Mouse (Mus musculus) T-helper 1 cell (primary cell): Measurements from ENCODE around the gene Pim3.

ENCODE experiments used
- in situ Hi-C: fragments of 300-600 bp; cut with MboI, MseI; formaldehyde crosslinking; loops from one replicate; pipeline ENCODE4 v1.15.1; 2025; ENCODE audit warnings: high pct_unique_total_duplicates

The Pim3 gene

DNA sequence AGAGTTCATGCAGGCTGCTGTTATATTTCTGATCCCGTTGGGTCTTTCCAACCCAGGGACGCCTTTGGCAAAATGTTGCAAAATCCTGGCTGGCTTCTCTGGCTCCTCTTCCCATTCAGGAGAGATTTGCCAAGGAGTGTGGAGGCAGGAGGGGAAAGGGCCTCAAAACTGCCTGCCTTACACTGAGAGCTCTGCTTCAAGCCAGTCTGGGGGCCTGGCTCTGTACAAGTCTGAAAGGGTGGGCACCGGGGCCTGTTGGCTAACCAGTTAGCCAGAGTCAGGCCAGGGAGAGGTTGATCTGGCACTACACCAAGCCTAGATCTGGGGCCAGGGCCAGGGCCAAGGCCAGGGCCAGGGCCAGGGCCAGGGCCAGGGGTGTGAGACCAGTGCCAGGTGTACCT lies 3.8 kb upstream of the Pim3 start:
- in situ Hi-C loops, result no loop called here

DNA sequence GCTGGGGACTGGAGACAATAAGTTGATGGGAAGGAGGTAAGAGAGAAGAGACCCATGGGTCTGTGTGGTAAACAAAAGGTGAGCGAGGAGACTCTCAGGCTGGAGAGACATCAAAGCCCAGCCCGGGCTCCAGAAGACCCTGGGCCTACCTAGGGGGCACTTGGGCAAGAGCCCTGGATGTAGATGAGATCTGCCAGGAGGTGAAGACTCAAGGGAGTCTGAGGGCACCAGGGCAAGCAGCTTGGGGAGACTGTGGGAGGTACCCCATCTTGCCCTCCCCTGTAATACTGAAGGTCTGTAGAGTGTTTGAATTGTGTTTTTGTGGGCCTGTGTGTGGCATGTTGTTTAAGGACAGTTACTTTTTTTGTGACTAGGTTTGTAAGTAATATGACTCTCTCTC lies 3.3 kb upstream of the Pim3 start:
- in situ Hi-C loops, result no loop called here

- in situ Hi-C loops, result no loop called here
These were observed 2.6 kb upstream of the Pim3 start for GRCm38 (mm10) chr15:88859206-88859970.

DNA sequence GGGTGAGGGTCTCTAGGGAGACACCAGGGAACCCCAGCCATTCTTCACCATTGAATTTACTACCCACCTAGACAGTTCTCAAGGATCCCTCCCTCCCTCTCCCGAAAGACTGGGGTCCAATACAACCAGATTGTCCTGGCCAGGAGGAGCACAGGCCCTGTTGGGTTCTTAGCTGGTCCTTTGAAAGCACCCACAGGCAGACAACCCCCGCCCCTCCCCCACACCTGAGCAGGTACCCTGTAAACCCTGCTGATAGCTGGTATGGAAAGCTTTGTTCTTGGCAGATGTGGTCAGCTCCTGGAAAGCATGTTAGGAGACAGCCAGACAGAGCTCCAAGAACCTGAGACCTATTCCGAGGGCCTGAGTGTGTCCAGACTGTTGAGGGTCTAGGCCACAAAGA lies 1.2 kb upstream of the Pim3 start:
- in situ Hi-C loops, result no loop called here

- in situ Hi-C loops, result no loop called here
These were observed 1.1 kb downstream of the Pim3 start for GRCm38 (mm10) chr15:88862881-88863694.

GRCm38 (mm10) chr15:88863695-88864231 lies 1.8 kb downstream of the Pim3 start:
- in situ Hi-C loops, result no loop called here

DNA sequence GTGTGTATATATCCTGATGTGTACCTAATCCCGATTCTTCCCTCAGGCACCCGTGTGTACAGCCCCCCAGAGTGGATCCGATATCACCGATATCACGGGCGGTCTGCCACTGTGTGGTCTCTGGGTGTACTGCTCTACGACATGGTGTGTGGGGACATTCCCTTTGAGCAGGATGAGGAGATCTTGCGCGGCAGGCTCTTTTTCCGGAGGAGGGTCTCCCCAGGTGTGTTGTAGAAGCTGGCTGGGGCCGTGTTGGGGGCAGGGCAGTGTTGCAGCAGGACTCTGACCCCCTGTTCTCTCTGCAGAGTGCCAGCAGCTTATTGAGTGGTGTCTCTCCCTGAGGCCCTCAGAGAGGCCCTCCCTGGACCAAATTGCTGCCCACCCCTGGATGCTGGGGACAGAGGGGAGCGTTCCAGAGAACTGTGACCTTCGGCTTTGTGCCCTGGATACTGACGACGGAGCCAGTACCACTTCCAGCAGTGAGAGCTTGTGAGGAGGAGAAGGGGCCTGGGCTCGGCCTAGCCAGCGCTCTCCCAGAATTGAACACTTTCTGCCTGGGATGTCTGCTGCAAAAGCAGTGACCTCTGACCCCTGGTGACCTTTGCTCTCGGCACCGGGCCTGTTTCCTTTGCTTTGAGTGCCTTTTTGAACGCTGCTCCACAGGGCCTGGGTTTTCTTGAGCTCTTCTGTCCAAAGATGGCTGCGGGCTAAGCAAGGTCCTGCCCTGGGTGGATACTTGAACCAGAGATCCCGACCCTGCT lies 2.5 kb downstream of the Pim3 start:
- in situ Hi-C loops, result loop anchor here (5.0 kb wide), 1 partner anchor 37 kb away; no protein-coding TSS in a partner anchor

DNA sequence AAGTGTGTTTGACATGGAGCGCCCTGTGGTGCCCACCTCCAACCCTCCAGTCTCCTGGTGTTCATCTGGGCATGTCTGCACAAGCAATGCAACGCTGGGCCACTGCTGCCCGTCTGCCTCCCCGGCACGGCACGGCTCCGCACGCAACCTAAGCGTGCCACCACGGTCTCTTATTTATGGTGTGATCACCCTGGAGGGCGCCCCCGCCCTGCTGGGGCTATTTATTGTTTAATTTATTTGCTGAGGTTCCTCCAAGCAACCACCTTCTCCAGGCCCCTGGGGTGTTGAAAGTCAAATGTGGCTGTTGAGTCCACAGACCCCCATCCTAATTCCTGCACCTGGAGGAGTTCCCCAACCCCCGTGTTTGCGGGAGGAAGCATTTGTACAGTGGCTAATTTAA lies 3.1 kb downstream of the Pim3 start:
- in situ Hi-C loops, result loop anchor here (5.0 kb wide), 1 partner anchor 38 kb away; no protein-coding TSS in a partner anchor

DNA sequence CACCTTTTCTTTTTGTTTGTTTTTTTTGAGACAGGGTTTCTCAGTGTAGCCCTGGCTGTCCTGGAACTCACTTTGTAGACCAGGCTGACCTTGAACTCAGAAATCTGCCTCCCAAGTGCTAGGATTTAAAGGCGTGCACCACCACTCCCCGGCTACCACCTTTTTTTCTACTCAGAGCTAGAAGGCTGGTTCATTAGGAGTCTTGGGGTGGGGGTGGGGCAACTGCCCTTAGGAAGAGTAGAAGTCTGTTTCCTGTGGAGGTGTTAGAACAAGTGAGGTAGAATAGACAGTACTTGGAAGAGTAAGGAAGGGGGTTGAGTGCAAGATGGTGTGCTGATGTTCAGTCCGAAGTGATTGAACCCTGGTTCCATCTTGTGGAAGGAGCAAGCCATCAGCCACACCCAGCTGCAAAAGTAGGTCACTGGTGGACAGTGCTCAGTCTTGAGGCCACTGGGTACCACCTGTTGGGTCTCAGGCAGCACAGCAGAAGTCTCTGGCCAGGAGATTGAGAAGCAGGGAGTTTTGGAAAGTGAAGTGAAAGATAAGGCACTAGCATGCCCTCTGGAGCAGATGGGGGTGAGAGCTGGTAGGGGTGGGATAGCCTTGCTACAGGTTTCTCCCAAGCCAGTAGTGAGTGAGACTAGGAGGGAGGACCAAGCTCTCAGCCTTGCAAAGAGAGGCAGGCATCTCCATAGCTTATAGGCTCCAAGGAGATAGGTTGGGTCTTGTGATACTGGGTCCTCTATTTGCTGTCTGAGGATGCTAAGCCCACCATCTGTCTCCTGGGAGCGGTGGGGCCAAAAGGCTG lies 4.1 kb downstream of the Pim3 start:
- in situ Hi-C loops, result loop anchor here (5.0 kb wide), 1 partner anchor 39 kb away; no protein-coding TSS in a partner anchor

- in situ Hi-C loops, result loop anchor here (5.0 kb wide), 1 partner anchor 40 kb away; no protein-coding TSS in a partner anchor
These were observed 5.0 kb downstream of the Pim3 start for GRCm38 (mm10) chr15:88866934-88867356.

GRCm38 (mm10) chr15:88867368-88868023 lies 5.5 kb downstream of the Pim3 start:
- in situ Hi-C loops, result loop anchor here (5.0 kb wide), 1 partner anchor 40 kb away; no protein-coding TSS in a partner anchor

- in situ Hi-C loops, result loop anchor here (5.0 kb wide), 1 partner anchor 41 kb away; no protein-coding TSS in a partner anchor
These were observed 6.2 kb downstream of the Pim3 start for GRCm38 (mm10) chr15:88868024-88868742.

DNA sequence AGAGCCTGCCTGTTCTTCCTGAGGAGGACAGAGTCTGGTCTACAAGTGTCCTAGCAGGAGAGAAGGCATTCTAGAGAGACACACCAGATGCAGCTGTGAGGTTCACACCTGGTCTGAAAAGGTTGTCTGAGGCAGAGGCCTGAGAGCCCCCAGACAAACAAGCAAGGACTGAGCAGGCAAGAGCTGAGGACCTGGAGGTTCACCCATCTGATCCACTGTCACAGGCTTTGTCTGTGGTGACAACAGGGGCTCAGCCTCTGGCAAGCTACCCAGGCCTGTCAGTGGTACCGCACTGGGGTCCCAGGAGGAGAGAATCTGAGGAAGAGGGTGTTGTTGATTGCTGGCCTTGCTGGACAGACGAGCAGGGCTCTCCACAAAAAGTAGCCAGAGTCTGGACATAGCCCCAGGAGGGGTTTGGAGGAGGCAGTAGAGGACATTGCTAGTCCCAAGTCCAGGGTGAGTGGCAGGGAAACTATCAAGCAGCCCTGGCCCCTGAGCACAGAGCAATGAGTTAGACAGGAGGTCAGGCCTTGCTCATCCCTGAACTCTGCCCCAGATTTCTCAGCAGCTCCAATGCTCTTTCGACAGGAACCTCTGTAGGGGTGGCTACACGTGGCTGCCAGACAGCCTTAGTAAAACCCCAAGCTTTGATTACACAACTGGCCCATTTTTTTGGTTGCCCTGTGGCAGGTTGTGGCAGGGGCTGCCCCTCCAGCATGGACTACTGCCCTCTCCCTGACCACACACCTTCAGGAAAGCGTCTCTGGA lies 8.6 kb downstream of the Pim3 start:
- in situ Hi-C loops, result no loop called here

DNA sequence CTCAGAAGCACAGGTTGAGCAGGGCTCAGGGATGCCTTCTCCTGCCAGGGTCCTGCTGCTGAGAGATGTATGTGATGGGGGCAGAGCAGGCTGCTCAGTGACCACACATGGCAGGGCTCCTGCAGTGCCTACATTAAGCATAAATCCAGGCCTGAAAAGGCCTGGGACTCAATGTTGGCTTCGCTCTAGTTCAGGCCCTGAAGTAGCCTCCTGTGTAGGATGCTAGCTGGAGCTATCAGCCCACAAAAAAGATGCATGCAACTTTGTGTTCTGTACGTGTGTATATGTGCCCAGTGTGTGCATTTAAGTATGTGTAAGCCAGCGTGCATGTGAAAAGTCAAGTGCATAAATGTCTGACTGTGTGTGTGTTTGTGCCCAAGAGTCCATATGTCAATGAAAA lies 12.1 kb downstream of the Pim3 start:
- in situ Hi-C loops, result no loop called here

DNA sequence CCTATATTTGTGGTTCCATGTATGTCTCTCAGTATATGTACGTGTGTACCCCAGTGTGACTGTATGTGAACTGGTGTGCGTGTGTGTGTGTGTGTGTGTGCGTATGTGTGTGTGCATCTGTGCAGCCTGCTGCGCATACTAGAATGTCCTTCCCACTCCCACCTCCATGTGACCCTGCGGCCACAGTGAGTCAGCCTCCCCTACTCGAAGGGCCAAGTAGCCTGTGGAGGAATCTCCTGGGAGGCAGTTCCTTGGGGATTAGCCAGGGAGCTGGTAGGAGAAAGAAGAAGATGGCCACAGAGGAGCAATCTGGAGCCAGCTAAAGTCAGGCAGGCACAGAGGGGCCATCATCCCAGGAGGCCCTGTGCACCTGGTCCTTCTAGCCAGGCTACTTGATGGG lies 12.5 kb downstream of the Pim3 start:
- in situ Hi-C loops, result no loop called here

DNA sequence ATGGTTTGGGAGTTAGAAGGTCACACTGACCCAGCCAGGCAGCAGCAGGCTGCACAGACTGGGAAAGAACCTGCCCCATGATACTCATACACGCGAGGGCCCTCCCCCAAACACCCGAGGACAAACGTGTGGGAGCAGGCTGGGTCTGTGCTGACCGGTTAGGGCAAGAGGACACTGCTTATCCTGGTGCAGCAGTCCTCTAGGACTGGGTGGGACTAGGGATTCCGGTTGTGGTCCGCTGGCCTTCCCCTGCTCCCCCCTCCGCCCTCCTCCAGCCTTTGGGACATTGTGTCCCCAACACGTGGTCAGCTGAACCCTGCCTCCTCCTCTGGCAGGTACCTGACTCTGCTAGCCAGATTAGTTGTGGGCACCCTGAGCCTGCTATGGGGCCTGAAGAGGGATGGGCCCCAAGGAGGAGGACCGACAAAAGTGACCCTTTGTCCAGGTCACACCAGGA lies 13.7 kb downstream of the Pim3 start:
- in situ Hi-C loops, result no loop called here

DNA sequence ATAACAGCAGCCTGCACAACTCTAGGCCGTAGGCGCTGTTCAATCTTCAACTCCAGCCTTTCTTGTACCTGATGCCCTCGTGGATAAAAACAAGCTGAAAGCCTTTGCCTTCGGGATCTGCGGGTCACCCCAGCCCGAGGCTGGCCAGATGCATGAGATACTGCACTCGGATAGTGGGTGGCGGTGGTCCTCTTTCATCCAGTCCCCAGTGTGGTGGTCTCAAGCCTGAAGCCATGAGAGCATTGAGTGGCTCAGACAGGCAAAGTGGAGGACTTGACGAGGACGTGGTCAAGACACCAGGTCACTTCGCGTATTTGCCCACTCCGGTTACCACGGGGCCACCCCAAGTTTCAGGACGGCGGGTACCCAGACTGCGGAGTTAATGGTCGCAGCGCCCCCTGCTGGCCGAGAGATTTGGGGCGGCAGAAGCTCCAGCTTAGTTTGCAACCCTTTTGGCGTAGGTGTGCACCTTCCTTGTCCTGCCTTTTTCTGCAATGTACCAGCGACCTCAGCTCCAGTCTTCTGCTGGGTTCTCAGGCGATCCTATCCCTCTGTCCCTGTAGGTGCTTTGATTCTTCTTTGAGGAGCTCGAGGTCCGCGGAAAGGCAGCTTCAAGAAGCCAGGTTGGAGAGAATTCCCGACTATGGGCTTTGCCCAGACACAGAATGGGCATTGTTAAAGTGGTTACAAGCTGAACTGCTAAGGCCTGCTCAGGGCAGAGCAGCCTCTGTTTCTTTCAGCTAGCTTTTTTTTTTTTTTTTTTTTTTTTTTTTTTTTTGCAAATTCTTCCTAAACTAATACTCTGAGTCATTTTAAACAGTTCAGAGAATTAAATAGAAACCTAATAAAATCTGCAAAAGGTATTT lies 14.4 kb downstream of the Pim3 start:
- in situ Hi-C loops, result no loop called here

GRCm38 (mm10) chr15:88877021-88877400 lies 15.0 kb downstream of the Pim3 start:
- in situ Hi-C loops, result no loop called here
